Mouse (Mus musculus): Measurements from ENCODE around the gene AA467197. TPM values are rescaled to one million over a fixed set of nuclear protein-coding genes. Genes with fewer than 3 reads are reported as not detected.

Gene AA467197
- polyA plus RNA-seq (2016; fragmentation: Nextera tagmentation; extraction: Ambion mirVana): 0.21 and 0.47 TPM in 2 replicates

DNA sequence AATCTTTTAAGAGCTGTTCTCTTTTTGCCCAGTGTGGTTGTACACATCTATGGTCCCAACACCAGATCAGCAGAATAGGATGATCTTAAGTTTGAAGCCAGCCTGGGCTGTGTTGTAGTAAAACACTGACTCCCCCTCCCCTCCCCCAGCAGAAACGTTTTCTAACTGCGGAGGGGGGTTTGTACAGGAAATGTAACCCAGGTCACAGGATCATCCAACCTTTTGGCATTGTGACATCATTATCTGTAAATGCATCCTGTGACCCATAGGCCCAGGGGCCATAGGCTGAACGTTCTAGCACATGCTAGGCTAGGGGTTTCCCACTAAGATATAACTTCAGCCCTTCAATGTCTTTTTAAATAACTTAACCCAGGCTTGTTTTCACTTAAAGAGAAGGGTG is at the start of gene AA467197:
TSS of gene AA467197 (plus strand) at position 301 of the 400 bp plus-strand sequence.
- 66% methylated on average over 3 of the region's 3 CpGs for WGBS
- no peak for DNase-seq (ENCODE audit: low spot score)
- Histone ChIP-seq H3K27ac (peak within 1 kb of the TSS; percentile 45; the same call in 1 of the 2 replicates), H3K4me1 (replicated peaks) (peaks cover 13% of the 10 kb centered on the region), H3K4me3 (peak within 1 kb of the TSS; percentile 59), H3K9me3 (no peaks in the 10 kb centered on the region), H3K36me3 (peaks cover 26% of the 10 kb centered on the region), H3K27me3 (ENCODE audit: insufficient read depth, poor library complexity, severe bottlenecking) (peaks cover 19% of the 10 kb centered on the region)

DNA sequence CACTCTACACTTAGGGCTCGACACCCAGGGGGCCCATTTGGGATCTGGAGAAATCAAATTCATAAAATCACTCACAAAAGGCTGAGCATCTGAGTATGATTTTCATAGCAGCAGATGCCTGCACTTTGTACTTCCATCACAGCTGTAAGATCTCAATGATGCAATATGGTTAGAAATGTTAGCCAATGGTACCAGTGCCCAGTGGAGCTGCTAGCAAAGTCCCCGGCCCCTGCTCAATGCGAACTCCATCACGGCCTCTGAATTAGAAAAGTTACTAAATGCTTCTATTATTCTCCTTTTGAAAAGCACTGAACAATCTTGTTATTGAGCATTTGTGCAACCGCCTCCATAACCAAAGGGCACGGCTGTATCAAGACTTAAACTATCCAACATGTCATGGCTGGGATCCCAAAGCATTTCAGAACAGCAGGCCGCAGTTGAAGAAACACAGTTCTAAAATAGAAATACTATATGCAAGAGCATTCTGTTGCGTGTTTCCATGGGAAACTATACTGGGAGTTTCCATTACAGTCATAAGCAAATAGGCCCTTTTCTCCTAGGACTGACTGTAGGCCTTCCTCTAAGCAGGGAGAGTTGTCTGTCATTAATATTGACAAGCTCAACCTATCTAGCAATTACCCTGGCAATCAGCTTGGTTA is 48.8 kb upstream of the AA467197 start:
- WGBS: 85% methylated on average over 8 of the region's 8 CpGs
- no peaks in the 10 kb centered on the region for H3K27me3 ChIP-seq (ENCODE audit: insufficient read depth, poor library complexity, severe bottlenecking)

GRCm38 (mm10) chr2:122590351-122590750 is 46.4 kb upstream of the AA467197 start:
- 79% methylated on average over 1 of the region's 1 CpGs for WGBS
- no peaks in the 10 kb centered on the region for H3K27me3 ChIP-seq (ENCODE audit: insufficient read depth, poor library complexity, severe bottlenecking)
- H3K9me3 ChIP-seq: no peaks in the 10 kb centered on the region
- no peaks in the 10 kb centered on the region for H3K4me1 ChIP-seq (replicated peaks)
- no peaks in the 10 kb centered on the region for H3K36me3 ChIP-seq
- DNase-seq (ENCODE audit: low spot score): no peak
- H3K4me3 ChIP-seq: no peak overlapping the region
- H3K27ac ChIP-seq: no peak overlapping the region

More for the DNA sequence above, 48.8 kb upstream of the AA467197 start:
- no peaks in the 10 kb centered on the region for H3K4me1 ChIP-seq (replicated peaks)
- no peaks in the 10 kb centered on the region for H3K9me3 ChIP-seq
- DNase-seq (ENCODE audit: low spot score): no peak
- H3K27ac ChIP-seq: no peak overlapping the region
- H3K36me3 ChIP-seq: no peaks in the 10 kb centered on the region
- H3K4me3 ChIP-seq: no peak overlapping the region

DNA sequence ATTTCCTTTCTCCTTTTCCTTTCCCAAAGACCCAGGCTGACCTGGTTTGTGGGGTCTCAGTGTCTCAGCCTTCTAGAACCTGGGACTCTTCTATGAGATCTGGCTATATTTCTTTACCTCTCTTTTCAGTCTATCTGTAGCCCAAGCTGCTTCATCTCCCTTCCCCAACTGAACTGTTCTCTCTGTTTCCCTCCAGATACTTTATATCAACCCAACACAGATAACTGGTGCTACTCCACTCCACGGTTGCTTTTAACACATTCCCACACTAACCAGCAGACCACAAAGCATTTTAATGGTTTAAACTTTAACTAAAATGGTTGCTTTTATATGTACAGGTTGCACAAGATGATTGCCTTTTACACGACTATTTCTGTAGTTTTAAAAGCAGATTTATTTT is 45.6 kb upstream of the AA467197 start:
- H3K27ac ChIP-seq: no peak overlapping the region
- H3K4me3 ChIP-seq: no peak overlapping the region
- no peaks in the 10 kb centered on the region for H3K36me3 ChIP-seq
- 76% methylated on average over 2 of the region's 2 CpGs for WGBS
- no peaks in the 10 kb centered on the region for H3K4me1 ChIP-seq (replicated peaks)
- DNase-seq (ENCODE audit: low spot score): no peak
- H3K9me3 ChIP-seq: no peaks in the 10 kb centered on the region
- H3K27me3 ChIP-seq (ENCODE audit: insufficient read depth, poor library complexity, severe bottlenecking): no peaks in the 10 kb centered on the region

DNA sequence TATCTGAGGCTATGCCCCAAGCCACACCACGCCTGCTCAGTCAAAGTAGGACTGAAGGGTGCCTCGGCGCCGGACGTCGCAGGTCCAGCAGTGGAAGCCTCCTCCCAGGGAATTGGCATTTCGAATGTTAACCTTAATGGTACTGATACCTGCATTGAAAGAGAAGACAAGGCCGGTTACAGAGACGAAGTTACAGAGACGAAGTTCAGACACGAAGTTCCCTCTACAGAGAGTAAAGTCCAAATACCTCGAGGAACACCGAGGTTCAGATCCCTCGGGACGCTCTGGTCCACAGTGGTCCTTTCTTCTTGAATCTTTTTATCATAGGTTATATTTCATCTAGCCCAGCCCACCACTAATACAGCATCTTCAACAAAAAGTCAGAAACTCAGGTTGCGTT is 41.3 kb upstream of the AA467197 start:
- no peak overlapping the region for H3K4me3 ChIP-seq
- H3K36me3 ChIP-seq: no peaks in the 10 kb centered on the region
- H3K9me3 ChIP-seq: no peaks in the 10 kb centered on the region
- H3K27me3 ChIP-seq (ENCODE audit: insufficient read depth, poor library complexity, severe bottlenecking): no peaks in the 10 kb centered on the region
- no peak for DNase-seq (ENCODE audit: low spot score)
- 92% methylated on average over 16 of the region's 16 CpGs for WGBS
- no peak overlapping the region for H3K27ac ChIP-seq
- H3K4me1 ChIP-seq (replicated peaks): no peaks in the 10 kb centered on the region

DNA sequence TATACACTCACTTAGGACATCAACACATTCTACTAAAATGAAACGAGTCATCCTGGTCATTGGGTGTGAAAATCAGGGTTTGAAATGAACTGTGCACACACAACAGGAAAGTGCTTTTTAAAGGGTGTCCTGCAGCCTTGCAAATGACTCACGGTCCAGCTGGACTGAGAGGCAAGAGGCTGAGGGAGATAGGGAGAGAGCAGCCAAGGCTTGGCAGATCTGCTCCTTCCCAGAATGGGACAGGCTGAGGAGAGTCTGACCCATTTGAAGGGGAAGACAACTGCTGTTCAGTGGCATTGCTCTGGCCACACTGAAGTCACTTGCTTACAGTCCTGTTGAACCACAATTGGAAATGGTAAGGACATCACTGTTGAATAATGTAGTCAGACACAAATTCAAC is 37.0 kb upstream of the AA467197 start:
- WGBS: 87% methylated on average over 2 of the region's 2 CpGs

GRCm38 (mm10) chr2:122601354-122601753 is 35.4 kb upstream of the AA467197 start:
- H3K4me1 ChIP-seq (replicated peaks): no peaks in the 10 kb centered on the region
- H3K27ac ChIP-seq: no peak overlapping the region
- H3K4me3 ChIP-seq: no peak overlapping the region
- no peaks in the 10 kb centered on the region for H3K9me3 ChIP-seq
- DNase-seq (ENCODE audit: low spot score): no peak
- H3K36me3 ChIP-seq: no peaks in the 10 kb centered on the region
- H3K27me3 ChIP-seq (ENCODE audit: insufficient read depth, poor library complexity, severe bottlenecking): no peaks in the 10 kb centered on the region
- WGBS: 88% methylated on average over 2 of the region's 2 CpGs

More for the DNA sequence above, 37.0 kb upstream of the AA467197 start:
- no peak overlapping the region for H3K4me3 ChIP-seq
- H3K4me1 ChIP-seq (replicated peaks): no peaks in the 10 kb centered on the region
- H3K36me3 ChIP-seq: no peaks in the 10 kb centered on the region
- no peaks in the 10 kb centered on the region for H3K27me3 ChIP-seq (ENCODE audit: insufficient read depth, poor library complexity, severe bottlenecking)
- no peaks in the 10 kb centered on the region for H3K9me3 ChIP-seq
- no peak overlapping the region for H3K27ac ChIP-seq
- no peak for DNase-seq (ENCODE audit: low spot score)

- no peak for DNase-seq (ENCODE audit: low spot score)
- 86% methylated on average over 5 of the region's 5 CpGs for WGBS
- H3K36me3 ChIP-seq: no peaks in the 10 kb centered on the region
- H3K27me3 ChIP-seq (ENCODE audit: insufficient read depth, poor library complexity, severe bottlenecking): peaks cover 13% of the 10 kb centered on the region
- no peak overlapping the region for H3K4me3 ChIP-seq
- peaks cover 3% of the 10 kb centered on the region; the same call in 1 of the 2 replicates for H3K4me1 ChIP-seq (replicated peaks)
- H3K9me3 ChIP-seq: no peaks in the 10 kb centered on the region
- no peak overlapping the region for H3K27ac ChIP-seq
Measured at GRCm38 (mm10) chr2:122605829-122606228, 31.0 kb upstream of the AA467197 start.

DNA sequence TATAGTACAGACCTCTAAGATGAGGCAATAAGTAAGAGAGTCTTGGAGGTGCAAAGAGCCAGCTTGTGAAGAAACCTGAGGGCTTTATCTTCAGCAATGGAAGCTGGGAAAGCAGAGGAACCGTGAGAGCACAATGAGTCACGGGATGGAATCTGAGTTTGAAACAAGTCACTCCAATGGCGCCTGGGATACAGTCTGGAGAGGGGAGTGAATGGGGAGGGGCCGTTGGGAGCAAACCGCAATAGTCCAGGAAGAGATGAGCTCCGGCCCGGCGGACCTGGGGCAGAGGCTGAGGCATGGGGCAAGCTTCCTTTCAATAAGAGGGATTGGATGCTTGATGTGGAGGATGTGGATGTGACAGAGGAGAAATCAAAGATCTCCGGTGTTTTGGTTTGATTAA is 28.0 kb upstream of the AA467197 start:
- Histone ChIP-seq H3K4me3 (no peak overlapping the region), H3K27me3 (ENCODE audit: insufficient read depth, poor library complexity, severe bottlenecking) (peaks cover 33% of the 10 kb centered on the region), H3K4me1 (replicated peaks) (peaks cover 7% of the 10 kb centered on the region; the same call in 1 of the 2 replicates), H3K36me3 (no peaks in the 10 kb centered on the region), H3K9me3 (no peaks in the 10 kb centered on the region), H3K27ac (no peak overlapping the region)
- no peak for DNase-seq (ENCODE audit: low spot score)
- 81% methylated on average over 9 of the region's 9 CpGs for WGBS

GRCm38 (mm10) chr2:122610746-122611653 is 25.8 kb upstream of the AA467197 start, which contains the start of gene Gatm:
Gatm (minus strand) TSS chr2:122611303.
- peak; percentile 83 for DNase-seq (ENCODE audit: low spot score)
- 3% methylated on average over 48 of the region's 48 CpGs for WGBS
- H3K36me3 ChIP-seq: no peaks in the 10 kb centered on the region
- H3K27me3 ChIP-seq (ENCODE audit: insufficient read depth, poor library complexity, severe bottlenecking): peaks cover 37% of the 10 kb centered on the region
- peak within 1 kb of the TSS; percentile 65 for H3K4me3 ChIP-seq
- H3K9me3 ChIP-seq: no peaks in the 10 kb centered on the region
- H3K4me1 ChIP-seq (replicated peaks): peaks cover 7% of the 10 kb centered on the region; the same call in 1 of the 2 replicates
- H3K27ac ChIP-seq: peak within 1 kb of the TSS; percentile 84

DNA sequence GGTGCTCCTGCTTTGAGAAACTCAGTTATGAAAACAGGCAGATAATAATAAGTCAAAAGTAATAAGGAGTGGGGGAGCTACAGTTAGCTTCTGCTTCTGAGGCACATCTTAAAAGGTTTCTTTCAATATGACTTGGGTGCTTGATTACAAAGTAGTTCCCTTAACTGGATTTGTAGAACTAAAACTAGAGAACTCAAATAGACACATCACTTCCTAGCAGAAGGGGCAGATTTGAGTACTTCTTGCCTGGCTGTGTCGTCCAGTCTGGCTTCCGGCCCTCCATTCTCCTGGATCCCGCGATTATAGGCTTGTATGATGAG is 25.2 kb upstream of the AA467197 start:
- H3K4me1 ChIP-seq (replicated peaks): peaks cover 7% of the 10 kb centered on the region; the same call in 1 of the 2 replicates
- H3K27me3 ChIP-seq (ENCODE audit: insufficient read depth, poor library complexity, severe bottlenecking): peaks cover 37% of the 10 kb centered on the region
- no peaks in the 10 kb centered on the region for H3K36me3 ChIP-seq
- 0 out of 2 replicates have a peak overlapping the region, but pooled peaks have one; percentile 84 for H3K27ac ChIP-seq
- DNase-seq (ENCODE audit: low spot score): no peak
- peak overlapping the region; percentile 65 for H3K4me3 ChIP-seq
- no peaks in the 10 kb centered on the region for H3K9me3 ChIP-seq
- WGBS: 86% methylated on average over 4 of the region's 4 CpGs

DNA sequence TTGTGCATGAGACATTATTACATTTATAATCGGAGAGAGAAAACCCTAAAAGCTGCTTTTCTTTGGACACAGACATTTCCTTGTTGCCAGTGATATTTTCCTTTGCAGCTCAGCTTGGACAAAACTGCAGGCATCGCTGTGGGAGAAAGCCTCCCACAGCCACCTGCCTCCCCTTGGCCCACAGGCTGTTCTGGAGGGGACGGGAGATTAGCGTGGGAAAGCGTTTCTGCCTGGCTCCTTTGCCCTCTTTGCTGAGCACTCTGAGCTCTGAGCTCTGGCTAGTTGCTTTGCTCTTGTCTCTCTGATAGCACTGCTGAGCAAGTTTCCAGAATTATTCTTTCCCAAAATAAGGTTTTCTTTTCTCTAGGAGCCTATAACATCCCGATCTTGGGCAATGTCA is 20.5 kb upstream of the AA467197 start:
- Histone ChIP-seq H3K27me3 (ENCODE audit: insufficient read depth, poor library complexity, severe bottlenecking) (peaks cover 21% of the 10 kb centered on the region), H3K36me3 (no peaks in the 10 kb centered on the region), H3K4me3 (no peak overlapping the region), H3K27ac (no peak overlapping the region), H3K9me3 (no peaks in the 10 kb centered on the region), H3K4me1 (replicated peaks) (peaks cover 13% of the 10 kb centered on the region; the same call in 1 of the 2 replicates)
- 72% methylated on average over 6 of the region's 6 CpGs for WGBS
- no peak for DNase-seq (ENCODE audit: low spot score)

DNA sequence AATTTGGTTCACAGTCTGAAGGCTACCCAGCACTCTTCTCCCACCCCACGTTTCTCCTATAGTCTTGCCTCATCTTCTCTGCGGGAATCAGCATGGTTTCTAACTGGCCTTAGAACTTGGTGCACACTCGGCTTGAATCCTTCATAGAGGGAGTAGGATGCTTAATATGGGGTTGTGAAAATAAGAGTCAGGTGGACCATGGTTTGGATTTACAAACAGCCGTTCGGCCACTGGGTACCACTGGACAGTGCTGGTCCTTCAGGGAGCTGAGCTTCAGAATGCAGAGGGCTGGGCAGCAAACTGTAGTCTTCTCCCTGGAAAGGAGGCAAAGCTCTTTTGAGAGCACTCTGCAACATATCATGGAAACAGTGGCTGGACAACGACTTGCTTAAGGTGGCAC is 19.0 kb upstream of the AA467197 start:
- H3K27ac ChIP-seq: peak overlapping the region; percentile 23; the same call in 1 of the 2 replicates
- 74% methylated on average over 6 of the region's 6 CpGs for WGBS

More for the DNA sequence above, 19.0 kb upstream of the AA467197 start:
- no peak for DNase-seq (ENCODE audit: low spot score)
- H3K9me3 ChIP-seq: no peaks in the 10 kb centered on the region
- no peaks in the 10 kb centered on the region for H3K36me3 ChIP-seq
- 0 out of 2 replicates have a peak, but pooled peaks cover 8% of the 10 kb centered on the region for H3K27me3 ChIP-seq (ENCODE audit: insufficient read depth, poor library complexity, severe bottlenecking)
- no peak overlapping the region for H3K4me3 ChIP-seq
- H3K4me1 ChIP-seq (replicated peaks): peaks cover 13% of the 10 kb centered on the region; the same call in 1 of the 2 replicates
